ENCODE assay signal across 21 mouse cellular contexts in the genomic region with DNA sequence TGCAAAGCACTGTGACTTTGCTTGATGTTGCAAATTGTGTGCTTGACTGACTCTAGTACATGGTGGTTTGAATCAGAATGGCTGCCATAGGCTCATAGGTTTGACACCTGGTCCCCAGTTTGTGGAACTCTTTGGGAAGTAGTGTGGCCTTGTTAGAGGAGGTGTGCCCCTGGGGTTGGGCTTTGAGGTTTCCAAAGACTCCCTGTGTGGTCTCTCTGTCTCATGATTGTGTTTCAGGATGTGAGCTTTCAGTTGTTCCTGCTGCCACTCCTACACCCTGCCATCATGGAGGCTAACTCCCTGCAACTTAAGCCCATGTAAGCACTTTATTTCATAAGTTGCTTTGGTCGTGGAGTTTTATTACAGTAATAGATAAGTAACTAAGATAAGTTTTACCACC.
"Had no signal": no experiment of that assay in that cellular context is flagged by ENCODE, and none has a peak within 500 bp of the region (broad histone marks: within the 10 kb centered on the region; RNA-seq: fewer than 3 reads in every experiment).

No protein-coding gene starts in this region.

- H3K9me3 ChIP-seq: lung, embryonic 15.5 days; midbrain, embryonic 13.5 days; midbrain, embryonic 15.5 days; neural tube, embryonic 12.5 days; stomach, embryonic 15.5 days had no signal

- H3K4me3 ChIP-seq: lung, embryonic 15.5 days; midbrain, embryonic 13.5 days; midbrain, embryonic 15.5 days; neural tube, embryonic 12.5 days; stomach, embryonic 15.5 days had no signal

- H3K36me3 ChIP-seq: lung, embryonic 15.5 days; midbrain, embryonic 13.5 days; midbrain, embryonic 15.5 days; neural tube, embryonic 12.5 days; stomach, embryonic 15.5 days had no signal

- ATAC-seq: liver, postnatal 0 days; lung, postnatal 0 days; midbrain, embryonic 13.5 days; midbrain, embryonic 15.5 days had no signal

- H3K27me3 ChIP-seq: lung, embryonic 15.5 days; midbrain, embryonic 13.5 days; midbrain, embryonic 15.5 days; neural tube, embryonic 12.5 days; stomach, embryonic 15.5 days had no signal

- H3K27ac ChIP-seq: lung, embryonic 15.5 days; macrophage; midbrain, embryonic 13.5 days; midbrain, embryonic 15.5 days; neural tube, embryonic 12.5 days; stomach, embryonic 15.5 days; stomach, postnatal 0 days had no signal

- H3K9ac ChIP-seq: liver, postnatal 0 days; lung, embryonic 15.5 days; midbrain, embryonic 13.5 days; midbrain, embryonic 15.5 days; neural tube, embryonic 12.5 days; stomach, embryonic 15.5 days had no signal

- DNase-seq: liver, postnatal 0 days; lung, adult 2 months; lung, postnatal 14 days; lung, postnatal 36 days; retina, postnatal 1 day; right cerebral cortex, adult 18-20 months; right cerebral cortex, postnatal 25 days; right cerebral cortex, postnatal 4 days; thymus, adult 2 months; thymus, postnatal 25 days; thymus, postnatal 4 days had no signal

- H3K4me2 ChIP-seq: lung, embryonic 15.5 days; midbrain, embryonic 11.5 days; midbrain, embryonic 13.5 days; midbrain, embryonic 15.5 days; neural tube, embryonic 12.5 days; stomach, embryonic 15.5 days had no signal

- H3K4me1 ChIP-seq: lung, embryonic 15.5 days; megakaryocyte, embryonic 14.5 days; midbrain, embryonic 13.5 days; midbrain, embryonic 15.5 days; neural tube, embryonic 12.5 days; stomach, embryonic 15.5 days had no signal
